Mouse (Mus musculus) midbrain, embryonic 10.5 days (tissue): ENCODE results near the gene Abcb6. TPM values are rescaled to one million over a fixed set of nuclear protein-coding genes. Genes with fewer than 3 reads are reported as not detected.

Experiments
- DNase-seq: peaks from one replicate; pipeline ENCODE4 v3.0.0-alpha.2; 2017; ENCODE audit warnings: low spot score
- H3K27ac ChIP-seq: fragments of 300-500 bp; sonication (generic); replicated peaks from 2 replicates; pipeline ENCODE4 v1.5.1; 2016; ENCODE audit warnings: mild to moderate bottlenecking
- H3K27me3 ChIP-seq: fragments of 300-500 bp; sonication (generic); 2 replicates; pipeline ENCODE4 v1.6.1; 2016; ENCODE audit warnings: low read depth, mild to moderate bottlenecking; ENCODE audit not compliant: poor library complexity, severe bottlenecking
- H3K36me3 ChIP-seq: fragments of 300-500 bp; sonication (generic); 2 replicates; pipeline ENCODE4 v1.6.1; 2016; ENCODE audit warnings: mild to moderate bottlenecking, moderate library complexity
- H3K4me1 ChIP-seq: fragments of 300-500 bp; sonication (generic); 2 replicates; pipeline ENCODE4 v1.6.1; 2016
- H3K4me3 ChIP-seq: fragments of 300-500 bp; sonication (generic); 2 replicates; pipeline ENCODE4 v1.5.1; 2016; ENCODE audit warnings: mild to moderate bottlenecking, moderate library complexity
- H3K9me3 ChIP-seq: fragments of 300-500 bp; sonication (generic); replicated peaks from 2 replicates; pipeline ENCODE4 v1.6.1; 2016; ENCODE audit warnings: mild to moderate bottlenecking
- whole genome bisulfite sequencing: fragments of 180-500 bp; shearing (Covaris S2); methylation state at CpG from one replicate; pipeline ENCODE4 v1.1.7; 2016; 5-methylcytosine and 5-hydroxymethylcytosine counted together
- polyA plus RNA-seq: library from polyadenylated mRNA; unstranded; fragments of >200 nt; fragmentation: Nextera tagmentation; extraction: Ambion mirVana; gene quantifications from 2 replicates; pipeline ENCODE4 v1.2.1, GENCODE M21; 2016

Gene Abcb6
- polyA plus RNA-seq, 1 experiment from 2014 or later, result 50.6 TPM

DNA sequence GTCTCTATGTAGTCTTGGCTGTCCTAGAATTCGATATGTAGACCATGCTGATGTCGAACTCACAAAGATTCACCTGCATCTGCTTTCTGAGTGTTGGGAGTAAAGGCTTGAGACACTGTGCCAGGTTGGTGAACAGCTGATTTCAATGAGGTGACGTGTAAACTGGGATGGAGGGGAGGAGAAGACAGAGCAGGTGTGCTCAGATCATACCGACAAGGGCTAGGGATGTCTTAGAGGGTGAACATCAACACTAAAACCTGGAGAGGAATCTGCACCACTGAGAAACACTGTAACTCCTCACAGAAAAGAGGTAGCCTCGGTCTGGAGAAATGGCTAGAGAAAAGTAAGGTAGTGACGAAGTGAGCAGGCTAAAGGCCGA lies 12.1 kb downstream of the Abcb6 start:
- peaks cover 29% of the 10 kb centered on the region for H3K36me3 ChIP-seq
- peaks cover 19% of the 10 kb centered on the region for H3K4me1 ChIP-seq
- no peaks in the 10 kb centered on the region for H3K9me3 ChIP-seq
- H3K4me3 ChIP-seq, result peak overlapping the region; percentile 77
- H3K27ac ChIP-seq, result peak overlapping the region; percentile 86
- WGBS, result 8% methylated on average over 7 of the region's 7 CpGs
- no peaks in the 10 kb centered on the region for H3K27me3 ChIP-seq
- no peak for DNase-seq

GRCm38 (mm10) chr1:75160256-75160617 lies 20.0 kb downstream of the Abcb6 start:
- DNase-seq, result no peak
- Histone ChIP-seq H3K36me3 (no peaks in the 10 kb centered on the region), H3K27me3 (no peaks in the 10 kb centered on the region), H3K4me1 (no peaks in the 10 kb centered on the region), H3K27ac (no peak overlapping the region), H3K9me3 (no peaks in the 10 kb centered on the region), H3K4me3 (no peak overlapping the region)
- WGBS, result 87% methylated on average over 4 of the region's 4 CpGs

GRCm38 (mm10) chr1:75159540-75160255 lies 20.5 kb downstream of the Abcb6 start:
- Histone ChIP-seq H3K27ac (no peak overlapping the region), H3K4me3 (no peak overlapping the region), H3K36me3 (no peaks in the 10 kb centered on the region), H3K9me3 (no peaks in the 10 kb centered on the region), H3K4me1 (no peaks in the 10 kb centered on the region), H3K27me3 (no peaks in the 10 kb centered on the region)
- WGBS, result 70% methylated on average over 5 of the region's 5 CpGs
- DNase-seq, result no peak

DNA sequence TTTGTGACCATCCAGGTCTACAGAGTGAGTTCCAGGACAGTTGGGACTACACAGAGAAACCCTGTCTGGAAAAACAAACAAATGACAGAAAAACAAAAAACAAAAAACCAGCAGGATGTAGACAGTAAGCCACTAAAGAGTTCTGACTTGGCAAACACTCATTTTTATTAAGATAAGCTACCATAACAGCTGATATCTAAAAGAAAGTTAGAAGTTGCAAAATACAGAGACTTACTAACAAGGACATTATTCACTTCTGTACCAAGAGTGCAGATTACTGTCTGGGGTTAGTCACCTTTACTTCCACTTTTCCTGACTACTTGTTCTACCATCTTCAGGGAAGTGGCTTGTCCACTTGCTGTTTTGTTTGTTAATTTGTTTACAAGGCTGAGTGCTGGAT lies 21.2 kb downstream of the Abcb6 start:
- Histone ChIP-seq H3K27me3 (no peaks in the 10 kb centered on the region), H3K4me1 (no peaks in the 10 kb centered on the region), H3K36me3 (no peaks in the 10 kb centered on the region), H3K4me3 (no peak overlapping the region), H3K27ac (no peak overlapping the region), H3K9me3 (no peaks in the 10 kb centered on the region)
- DNase-seq, result no peak

DNA sequence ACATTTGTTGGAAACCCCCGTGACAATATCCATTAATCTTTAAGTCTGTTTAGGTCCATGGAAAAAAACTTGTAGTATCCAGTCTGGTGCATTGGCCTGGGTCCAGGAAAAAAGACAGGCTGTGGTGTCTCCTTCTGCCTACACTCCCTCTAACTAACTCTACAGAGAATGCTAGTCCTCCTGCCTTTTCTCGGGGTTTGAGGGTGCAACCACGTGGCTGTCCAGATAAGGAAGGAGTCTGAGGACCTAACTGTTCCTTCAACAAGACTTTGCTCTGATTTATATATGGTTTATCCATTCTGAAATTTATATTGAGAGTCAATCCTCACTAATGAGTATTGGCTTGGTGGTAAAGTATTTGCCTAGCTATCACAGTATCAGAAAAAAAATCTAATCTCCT lies 24.4 kb downstream of the Abcb6 start:
- WGBS, result 68% methylated on average over 3 of the region's 3 CpGs
- H3K27ac ChIP-seq, result no peak overlapping the region

DNA sequence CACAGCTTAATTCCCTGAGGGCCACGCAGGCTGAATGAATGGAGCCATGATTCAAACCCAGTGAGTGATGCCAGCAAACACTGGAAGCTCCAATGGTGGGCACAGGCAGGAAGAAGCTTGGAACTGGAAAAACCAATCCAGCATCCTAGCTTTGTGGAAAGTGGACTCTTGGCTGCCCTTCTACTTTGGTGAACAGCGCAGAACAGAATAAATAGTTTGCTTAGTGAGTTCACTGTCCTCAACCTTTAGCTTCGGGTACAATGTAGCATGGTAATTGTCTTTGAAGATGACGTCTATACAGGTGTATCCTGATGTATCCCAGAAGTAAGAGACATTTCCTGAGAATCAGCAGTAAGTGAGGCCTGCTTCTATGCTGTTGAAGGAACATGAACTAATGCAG lies 31.5 kb downstream of the Abcb6 start:
- Histone ChIP-seq H3K27me3 (no peaks in the 10 kb centered on the region), H3K27ac (no peak overlapping the region), H3K9me3 (no peaks in the 10 kb centered on the region), H3K36me3 (peaks cover 58% of the 10 kb centered on the region), H3K4me3 (no peak overlapping the region), H3K4me1 (peaks cover 11% of the 10 kb centered on the region)
- 90% methylated on average over 4 of the region's 4 CpGs for WGBS
- DNase-seq, result no peak

More for the DNA sequence above, 24.4 kb downstream of the Abcb6 start:
- no peak overlapping the region for H3K4me3 ChIP-seq
- H3K27me3 ChIP-seq, result no peaks in the 10 kb centered on the region
- no peaks in the 10 kb centered on the region for H3K36me3 ChIP-seq
- no peak for DNase-seq
- no peaks in the 10 kb centered on the region for H3K4me1 ChIP-seq
- H3K9me3 ChIP-seq, result no peaks in the 10 kb centered on the region

GRCm38 (mm10) chr1:75147411-75148135 lies 32.6 kb downstream of the Abcb6 start:
- Histone ChIP-seq H3K27ac (no peak overlapping the region), H3K4me3 (no peak overlapping the region), H3K9me3 (no peaks in the 10 kb centered on the region), H3K4me1 (peaks cover 22% of the 10 kb centered on the region), H3K36me3 (peaks cover 58% of the 10 kb centered on the region), H3K27me3 (no peaks in the 10 kb centered on the region)
- DNase-seq, result no peak
- 75% methylated on average over 7 of the region's 7 CpGs for WGBS

GRCm38 (mm10) chr1:75145589-75145988 lies 34.6 kb downstream of the Abcb6 start:
- peaks cover 58% of the 10 kb centered on the region for H3K36me3 ChIP-seq
- no peak overlapping the region for H3K27ac ChIP-seq
- 95% methylated on average over 3 of the region's 3 CpGs for WGBS
- peaks cover 36% of the 10 kb centered on the region for H3K4me1 ChIP-seq
- no peaks in the 10 kb centered on the region for H3K9me3 ChIP-seq
- no peak for DNase-seq
- H3K27me3 ChIP-seq, result no peaks in the 10 kb centered on the region
- H3K4me3 ChIP-seq, result no peak overlapping the region

DNA sequence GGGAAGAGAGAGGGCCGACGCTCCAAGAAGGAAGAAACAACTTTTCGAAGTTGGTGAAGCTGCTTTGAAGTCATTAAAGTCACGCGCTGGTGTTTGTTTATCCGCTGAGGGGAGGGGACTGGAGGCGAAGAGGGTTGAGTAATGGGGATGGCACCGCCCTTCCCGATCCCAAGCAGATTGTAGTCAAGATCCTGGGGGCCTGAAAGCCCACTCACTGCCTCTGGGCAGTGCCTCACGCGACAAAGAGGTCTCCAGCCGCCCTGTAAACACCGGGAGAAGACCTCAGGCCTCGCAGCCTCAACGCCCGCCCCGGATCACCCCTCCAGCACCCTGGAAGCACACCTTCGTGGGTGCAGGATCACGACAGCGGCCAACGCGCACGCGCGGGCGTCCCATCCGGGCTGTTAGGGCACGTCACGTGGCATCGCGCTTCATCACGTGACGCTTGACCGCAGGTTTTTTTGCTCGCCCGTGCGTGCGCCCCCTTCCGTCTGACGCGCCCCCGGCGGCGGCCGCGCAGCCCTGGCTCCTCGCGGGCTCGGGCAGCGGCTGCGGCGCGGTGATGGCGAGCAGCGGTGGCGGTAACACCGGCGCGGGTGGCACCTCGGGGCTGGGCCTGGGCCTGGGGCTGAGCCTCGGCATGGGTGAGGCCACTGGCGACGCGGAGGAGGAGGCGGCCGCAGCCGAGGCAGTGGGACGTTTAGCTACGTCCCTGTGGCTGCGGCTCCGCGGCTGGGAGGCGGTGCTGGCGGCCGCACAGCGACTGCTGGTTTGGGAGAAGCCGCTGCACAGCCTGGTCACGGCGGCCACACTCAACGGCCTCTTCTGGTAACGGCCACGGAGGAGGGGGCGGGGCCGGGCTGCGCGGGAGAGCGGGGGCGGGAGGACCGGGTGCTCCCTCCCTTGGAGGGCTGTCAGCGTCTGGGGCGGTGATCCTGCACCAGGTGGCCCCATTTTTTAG lies 37.6 kb downstream of the Abcb6 start, which contains the start of the genes Cnppd1 and Retreg2:
Gene Cnppd1, minus strand, starts transcription at position 411 of the 961 bp plus-strand sequence.
Gene Retreg2, plus strand, starts transcription at position 478 of the 961 bp plus-strand sequence.
- H3K27me3 ChIP-seq, result no peaks in the 10 kb centered on the region
- H3K4me1 ChIP-seq, result peaks cover 42% of the 10 kb centered on the region
- peak; percentile 97 for DNase-seq
- under 1% methylated on average over 91 of the region's 91 CpGs for WGBS
- H3K36me3 ChIP-seq, result peaks cover 59% of the 10 kb centered on the region
- peak within 1 kb of the TSS; percentile 86 for H3K4me3 ChIP-seq
- peak within 1 kb of the TSS; percentile 97 for H3K27ac ChIP-seq
- H3K9me3 ChIP-seq, result no peaks in the 10 kb centered on the region

GRCm38 (mm10) chr1:75141486-75142190 lies 38.6 kb downstream of the Abcb6 start:
- peak; percentile 56 for DNase-seq
- under 1% methylated on average over 53 of the region's 53 CpGs for WGBS
- H3K36me3 ChIP-seq, result peaks cover 59% of the 10 kb centered on the region

GRCm38 (mm10) chr1:75140601-75141190 lies 39.5 kb downstream of the Abcb6 start:
- Histone ChIP-seq H3K36me3 (peaks cover 59% of the 10 kb centered on the region), H3K9me3 (no peaks in the 10 kb centered on the region), H3K4me3 (peak overlapping the region; percentile 86), H3K27me3 (no peaks in the 10 kb centered on the region), H3K4me1 (peaks cover 46% of the 10 kb centered on the region), H3K27ac (peak overlapping the region; percentile 97; the same call in 1 of the 2 replicates)
- DNase-seq, result no peak
- 76% methylated on average over 4 of the region's 4 CpGs for WGBS

More at GRCm38 (mm10) chr1:75141486-75142190, 38.6 kb downstream of the Abcb6 start:
- Histone ChIP-seq H3K27ac (peak overlapping the region; percentile 97), H3K4me3 (peak overlapping the region; percentile 86), H3K9me3 (no peaks in the 10 kb centered on the region), H3K4me1 (peaks cover 42% of the 10 kb centered on the region), H3K27me3 (no peaks in the 10 kb centered on the region)
